Mouse (Mus musculus) hindbrain, embryonic 15.5 days (tissue): ENCODE data around the gene Dock6. TPM values are rescaled to one million over a fixed set of nuclear protein-coding genes. Genes with fewer than 3 reads are reported as not detected.
"Not testable (repeated sequence)": the region's sequence is repeated elsewhere in the genome, so short reads cannot be mapped to it uniquely, and the experiment has no call there.

Experiments
- ATAC-seq: fragments of 200-750 bp; cut with Nextera tagmentation; 2 replicates; pipeline ENCODE4 v1.8.0; 2017; ENCODE audit warnings: low read depth, moderate number of reproducible peaks, moderate TSS enrichment; ENCODE audit not compliant: low FRiP score
- H3K27ac ChIP-seq: fragments of 300-500 bp; sonication (generic); replicated peaks from 2 replicates; pipeline ENCODE4 v1.5.1; 2015; ENCODE audit warnings: mild to moderate bottlenecking, inconsistent platforms
- H3K27me3 ChIP-seq: fragments of 300-500 bp; sonication (generic); 2 replicates; pipeline ENCODE4 v1.6.1; 2015; ENCODE audit warnings: control low read depth, inconsistent platforms
- H3K36me3 ChIP-seq: fragments of 300-500 bp; sonication (generic); 2 replicates; pipeline ENCODE4 v1.6.1; 2015; ENCODE audit warnings: control low read depth, inconsistent platforms
- H3K4me1 ChIP-seq: fragments of 300-500 bp; sonication (generic); replicated peaks from 2 replicates; pipeline ENCODE4 v1.6.1; 2015; ENCODE audit warnings: control low read depth, inconsistent platforms
- H3K4me2 ChIP-seq: fragments of 300-500 bp; sonication (generic); 2 replicates; pipeline ENCODE4 v1.6.1; 2015; ENCODE audit warnings: moderate library complexity, mild to moderate bottlenecking, inconsistent platforms
- H3K4me3 ChIP-seq: fragments of 300-500 bp; sonication (generic); 2 replicates; pipeline ENCODE4 v1.5.1; 2015; ENCODE audit warnings: mild to moderate bottlenecking, inconsistent platforms
- H3K9ac ChIP-seq: fragments of 300-500 bp; sonication (generic); 2 replicates; pipeline ENCODE4 v1.6.1; 2015; ENCODE audit warnings: inconsistent platforms
- H3K9me3 ChIP-seq: fragments of 300-500 bp; sonication (generic); 2 replicates; pipeline ENCODE4 v1.6.1; 2016; ENCODE audit warnings: control low read depth, inconsistent platforms
- WGBS: fragments of 180-500 bp; shearing (Covaris S2); methylation state at CpG from one replicate; pipeline ENCODE4 v1.1.7; 2015; 5-methylcytosine and 5-hydroxymethylcytosine counted together
- polyA plus RNA-seq: library from polyadenylated mRNA; unstranded; fragments of >200 nt; fragmentation: Nextera tagmentation; extraction: Ambion mirVana; gene quantifications from 2 replicates; pipeline ENCODE4 v1.2.1, GENCODE M21; 2015

Gene Dock6
- polyA plus RNA-seq, 1 experiment from 2014 or later = 16.4 TPM

DNA sequence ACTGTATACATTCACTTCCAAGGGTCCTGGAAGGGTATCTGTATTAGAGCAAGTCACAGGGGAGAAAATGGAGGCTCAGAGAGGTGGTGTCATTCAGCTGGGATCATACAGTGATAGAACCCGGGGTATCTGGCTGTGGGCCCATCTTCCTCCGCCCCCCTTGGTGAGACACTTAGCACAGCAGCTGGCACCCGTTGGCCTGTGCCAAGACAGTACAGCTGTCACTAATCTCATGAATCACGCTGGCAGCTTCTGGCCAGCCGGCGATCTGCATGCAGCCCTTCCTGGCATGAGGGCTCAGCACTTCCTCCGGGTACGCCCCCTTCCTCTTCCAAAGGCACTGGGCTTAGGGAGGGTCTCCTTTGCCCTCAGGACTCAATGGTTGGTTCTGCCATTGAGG, 59.8 kb downstream of the Dock6 start:
- 0 out of 2 replicates have a peak, but pooled peaks have one; percentile 52 for ATAC-seq
- Histone ChIP-seq H3K27me3 (peaks cover 2% of the 10 kb centered on the region; the same call in 1 of the 2 replicates), H3K4me2 (no peak overlapping the region), H3K9me3 (no peaks in the 10 kb centered on the region), H3K36me3 (no peaks in the 10 kb centered on the region), H3K4me1 (peaks cover 21% of the 10 kb centered on the region), H3K27ac (0 out of 2 replicates have a peak overlapping the region, but pooled peaks have one; percentile 15), H3K9ac (no peak overlapping the region), H3K4me3 (no peak overlapping the region)
- WGBS = 33% methylated on average over 8 of the region's 8 CpGs

- WGBS = 62% methylated on average over 8 of the region's 8 CpGs
- H3K27ac ChIP-seq = no peak overlapping the region
- no peak overlapping the region for H3K4me2 ChIP-seq
Observed at GRCm38 (mm10) chr9:21791861-21792260, 60.6 kb downstream of the Dock6 start.

DNA sequence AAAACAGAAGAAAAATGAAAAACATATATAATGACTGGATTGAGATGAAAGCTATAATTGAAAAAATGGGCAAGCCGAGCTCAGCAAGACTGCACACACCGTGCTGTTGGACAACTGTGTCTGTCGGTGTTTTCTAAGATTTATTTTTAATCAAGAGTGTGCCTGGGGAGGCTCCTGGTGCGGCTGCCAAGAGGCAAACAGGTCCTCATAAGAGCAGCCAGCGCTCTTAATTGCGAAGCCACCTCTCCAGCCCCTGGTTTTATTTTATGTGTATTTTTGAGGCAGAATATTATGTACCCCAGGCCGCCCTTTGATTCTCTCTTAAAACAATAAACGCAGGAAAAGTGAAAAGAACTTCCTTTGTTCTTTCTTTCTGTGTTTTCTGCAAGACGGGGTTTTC, 64.2 kb downstream of the Dock6 start:
- no peak for ATAC-seq

More at GRCm38 (mm10) chr9:21791861-21792260, 60.6 kb downstream of the Dock6 start:
- ATAC-seq = no peak
- Histone ChIP-seq H3K9me3 (no peaks in the 10 kb centered on the region), H3K4me1 (peaks cover 18% of the 10 kb centered on the region), H3K36me3 (no peaks in the 10 kb centered on the region), H3K9ac (no peak overlapping the region), H3K4me3 (no peak overlapping the region), H3K27me3 (no peaks in the 10 kb centered on the region)

GRCm38 (mm10) chr9:21787654-21788053, 64.8 kb downstream of the Dock6 start:
- H3K4me2 ChIP-seq = no peak overlapping the region
- no peak for ATAC-seq
- no peak overlapping the region for H3K9ac ChIP-seq
- H3K27me3 ChIP-seq = no peaks in the 10 kb centered on the region
- no peak overlapping the region for H3K4me3 ChIP-seq
- no peaks in the 10 kb centered on the region for H3K36me3 ChIP-seq
- 84% methylated on average over 5 of the region's 5 CpGs for WGBS
- no peak overlapping the region for H3K27ac ChIP-seq
- H3K9me3 ChIP-seq = no peaks in the 10 kb centered on the region
- H3K4me1 ChIP-seq = peaks cover 8% of the 10 kb centered on the region; the same call in 1 of the 2 replicates

More for the DNA sequence above, 64.2 kb downstream of the Dock6 start:
- 72% methylated on average over 9 of the region's 9 CpGs for WGBS
- Histone ChIP-seq H3K36me3 (no peaks in the 10 kb centered on the region), H3K27ac (no peak overlapping the region), H3K27me3 (no peaks in the 10 kb centered on the region), H3K4me1 (peaks cover 14% of the 10 kb centered on the region; the same call in 1 of the 2 replicates), H3K9me3 (no peaks in the 10 kb centered on the region), H3K4me3 (no peak overlapping the region), H3K4me2 (no peak overlapping the region), H3K9ac (no peak overlapping the region)

DNA sequence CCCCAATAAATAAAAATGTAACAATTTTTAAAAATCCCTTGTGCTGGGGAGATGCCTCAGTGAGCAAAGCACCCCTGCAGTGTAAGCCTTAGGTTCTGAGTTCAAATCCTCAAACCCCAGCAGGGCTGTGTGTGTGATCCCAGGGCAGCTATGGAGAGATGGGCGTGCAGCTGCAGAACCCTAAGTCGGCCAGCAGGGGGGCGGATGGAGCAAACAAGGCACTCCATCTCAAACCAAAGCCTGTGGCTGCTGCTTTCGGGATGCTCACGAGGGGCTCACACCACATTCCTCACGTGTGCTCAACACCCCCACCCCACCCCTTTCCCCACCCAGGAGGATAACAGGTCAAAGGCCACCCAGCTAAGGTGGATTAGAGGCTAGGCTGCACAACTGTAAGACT, 65.5 kb downstream of the Dock6 start:
- H3K9ac ChIP-seq = no peak overlapping the region

GRCm38 (mm10) chr9:21786309-21786708, 66.1 kb downstream of the Dock6 start:
- H3K9ac ChIP-seq, H3K36me3 ChIP-seq, ATAC-seq, H3K4me3 ChIP-seq, H3K9me3 ChIP-seq, H3K27me3 ChIP-seq, H3K4me1 ChIP-seq, H3K27ac ChIP-seq, H3K4me2 ChIP-seq: not testable (repeated sequence)
- 66% methylated on average over 2 of the region's 2 CpGs for WGBS

More for the DNA sequence above, 65.5 kb downstream of the Dock6 start:
- Histone ChIP-seq H3K4me3 (no peak overlapping the region), H3K4me1 (peaks cover 6% of the 10 kb centered on the region; the same call in 1 of the 2 replicates), H3K36me3 (no peaks in the 10 kb centered on the region), H3K27ac (no peak overlapping the region), H3K4me2 (no peak overlapping the region), H3K27me3 (no peaks in the 10 kb centered on the region), H3K9me3 (no peaks in the 10 kb centered on the region)
- WGBS = 8% methylated on average over 6 of the region's 6 CpGs
- ATAC-seq = no peak; the same call in 1 of the 2 replicates

DNA sequence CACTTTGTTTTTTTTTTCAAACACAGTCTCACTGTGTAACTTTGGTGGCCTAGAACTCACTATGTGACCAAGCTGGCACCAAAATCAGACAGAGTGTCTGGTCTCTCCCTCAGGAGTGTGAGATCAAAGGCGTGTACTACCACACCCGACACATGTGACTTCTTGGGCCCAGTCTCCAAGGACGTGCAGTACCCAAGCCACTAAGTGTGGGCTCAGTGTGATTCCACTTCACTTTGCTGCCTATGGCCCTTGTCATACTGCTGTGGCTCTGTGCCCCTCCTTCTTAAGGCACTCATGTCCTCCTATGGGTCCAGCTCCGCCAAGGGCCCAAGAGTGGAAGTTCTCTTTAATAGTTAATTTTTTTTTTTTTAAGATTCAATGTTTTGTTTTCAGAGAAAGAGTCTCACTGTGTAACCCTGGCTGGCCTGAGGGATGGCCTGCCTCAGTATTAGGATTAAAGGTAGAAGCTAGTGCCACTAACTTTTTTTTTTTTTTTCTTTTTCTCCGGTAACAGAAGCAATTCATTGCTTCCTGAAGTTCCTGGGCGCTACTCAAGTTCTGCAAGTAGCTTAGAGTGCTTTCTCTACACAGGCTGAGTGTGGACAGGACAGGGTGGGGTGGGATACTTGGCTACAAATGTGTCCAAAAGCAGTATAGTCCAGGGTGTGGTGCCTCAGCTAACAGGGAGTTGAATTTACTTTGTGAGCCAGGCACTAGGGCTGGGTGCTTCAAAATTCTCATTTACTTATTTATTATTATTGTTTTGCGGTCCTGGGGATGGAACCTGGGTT, 67.7 kb downstream of the Dock6 start:
- no peak overlapping the region for H3K27ac ChIP-seq
- H3K4me1 ChIP-seq = no peaks in the 10 kb centered on the region
- WGBS = 91% methylated on average over 7 of the region's 7 CpGs
- H3K36me3 ChIP-seq = no peaks in the 10 kb centered on the region
- H3K9me3 ChIP-seq = no peaks in the 10 kb centered on the region
- H3K27me3 ChIP-seq = no peaks in the 10 kb centered on the region
- no peak overlapping the region for H3K9ac ChIP-seq
- no peak overlapping the region for H3K4me3 ChIP-seq
- H3K4me2 ChIP-seq = no peak overlapping the region
- ATAC-seq = no peak

DNA sequence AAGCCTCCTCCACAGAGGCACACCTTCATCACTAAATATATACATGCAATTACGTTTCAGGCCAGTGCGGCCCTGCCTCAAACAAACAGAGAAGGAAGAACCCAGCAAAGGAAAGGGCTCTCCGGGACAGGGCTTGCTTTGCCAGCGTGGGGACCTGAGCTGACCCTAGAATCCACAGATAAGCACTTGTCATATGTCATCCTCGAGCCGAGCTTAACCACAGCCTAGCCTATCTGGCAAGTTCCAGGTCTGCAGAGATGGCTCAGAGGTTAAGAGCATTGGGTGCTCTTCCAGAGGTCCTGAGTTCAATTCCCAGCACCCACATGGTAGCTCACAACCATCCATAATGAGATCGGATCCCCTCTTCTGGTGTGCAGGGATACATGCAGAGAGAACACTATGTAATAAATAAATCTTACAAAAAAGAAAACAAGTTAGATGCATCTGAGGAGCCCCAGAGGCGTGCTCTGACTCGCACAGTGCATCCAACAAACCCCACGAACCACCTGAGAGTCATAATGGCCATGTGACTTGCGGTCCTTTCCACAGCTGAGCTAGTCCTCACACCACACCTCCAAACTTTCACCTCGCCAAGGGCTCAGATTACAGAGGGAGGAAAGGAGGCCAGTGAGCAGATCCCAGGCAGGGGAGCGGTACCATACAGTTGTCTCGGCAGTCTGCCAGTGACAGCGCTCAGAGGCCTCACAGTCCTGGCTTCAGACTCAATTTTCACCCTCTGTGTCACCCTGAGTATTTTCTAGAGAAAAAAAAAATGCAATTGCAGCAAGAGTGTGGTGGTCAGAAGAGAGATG, 70.6 kb downstream of the Dock6 start:
- ATAC-seq = no peak
- H3K4me1 ChIP-seq = no peaks in the 10 kb centered on the region
- H3K9me3 ChIP-seq = no peaks in the 10 kb centered on the region

GRCm38 (mm10) chr9:21777726-21778125, 74.7 kb downstream of the Dock6 start:
- H3K27ac ChIP-seq = no peak overlapping the region
- 95% methylated on average over 3 of the region's 3 CpGs for WGBS
- H3K36me3 ChIP-seq = 0 out of 2 replicates have a peak, but pooled peaks cover 4% of the 10 kb centered on the region
- H3K9ac ChIP-seq = no peak overlapping the region
- no peak overlapping the region for H3K4me3 ChIP-seq
- H3K27me3 ChIP-seq = no peaks in the 10 kb centered on the region
- no peaks in the 10 kb centered on the region for H3K9me3 ChIP-seq
- ATAC-seq = no peak
- H3K4me1 ChIP-seq = no peaks in the 10 kb centered on the region
- no peak overlapping the region for H3K4me2 ChIP-seq

More for the DNA sequence above, 70.6 kb downstream of the Dock6 start:
- no peaks in the 10 kb centered on the region for H3K27me3 ChIP-seq
- H3K4me3 ChIP-seq = no peak overlapping the region
- 0 out of 2 replicates have a peak, but pooled peaks cover 4% of the 10 kb centered on the region for H3K36me3 ChIP-seq
- 83% methylated on average over 15 of the region's 15 CpGs for WGBS
- H3K4me2 ChIP-seq = no peak overlapping the region
- H3K9ac ChIP-seq = no peak overlapping the region
- H3K27ac ChIP-seq = no peak overlapping the region

- no peak for ATAC-seq
- no peak overlapping the region for H3K4me2 ChIP-seq
- WGBS = 89% methylated on average over 16 of the region's 16 CpGs
- H3K27me3 ChIP-seq = no peaks in the 10 kb centered on the region
- H3K4me3 ChIP-seq = no peak overlapping the region
- H3K9me3 ChIP-seq = no peaks in the 10 kb centered on the region
- no peaks in the 10 kb centered on the region for H3K4me1 ChIP-seq
- no peak overlapping the region for H3K9ac ChIP-seq
- no peak overlapping the region for H3K27ac ChIP-seq
- H3K36me3 ChIP-seq = 0 out of 2 replicates have a peak, but pooled peaks cover 4% of the 10 kb centered on the region
Observed at GRCm38 (mm10) chr9:21774353-21774752, 78.1 kb downstream of the Dock6 start.

GRCm38 (mm10) chr9:21773396-21773795, 79.0 kb downstream of the Dock6 start:
- not testable (repeated sequence) for H3K9me3 ChIP-seq, H3K27ac ChIP-seq, H3K36me3 ChIP-seq, H3K9ac ChIP-seq, H3K4me3 ChIP-seq, H3K27me3 ChIP-seq, H3K4me1 ChIP-seq, ATAC-seq, H3K4me2 ChIP-seq
- 84% methylated on average over 5 of the region's 5 CpGs for WGBS
